Mouse (Mus musculus): ENCODE results near the gene Osbpl6.

The Osbpl6 gene

DNA sequence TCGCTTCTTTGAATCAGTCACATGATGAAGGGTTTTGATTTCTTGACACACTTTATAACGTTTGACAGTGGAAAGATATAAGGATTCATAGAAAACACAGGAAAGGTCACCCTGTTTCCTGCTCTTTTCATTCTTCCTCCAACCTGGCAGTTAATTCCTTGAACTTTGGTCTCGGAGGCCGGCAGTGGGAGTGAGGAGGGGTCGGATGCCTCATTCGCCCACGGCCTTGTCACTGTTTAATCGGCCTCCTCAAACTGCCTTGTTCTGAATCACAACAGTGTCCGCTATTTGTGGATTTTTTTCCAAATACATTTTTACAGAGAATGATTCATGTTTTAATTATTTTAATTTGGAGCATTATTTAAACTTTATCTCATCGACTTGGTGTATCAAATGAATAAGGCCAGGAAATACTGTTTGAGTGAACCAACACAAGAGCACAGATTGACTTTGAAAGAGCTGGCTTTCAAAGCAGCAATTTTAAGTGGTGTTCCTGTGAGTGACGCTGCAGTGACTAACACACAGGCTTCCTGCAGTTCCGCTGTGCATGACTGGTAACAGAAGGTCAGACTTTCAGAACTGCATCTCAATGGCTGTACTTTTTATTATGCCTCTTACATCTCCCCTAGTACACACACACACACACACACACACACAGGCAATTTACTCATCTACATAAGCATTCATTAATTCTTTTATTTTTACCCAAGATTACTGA is 98.0 kb downstream of the Osbpl6 start:
- DNase-seq: no peak

DNA sequence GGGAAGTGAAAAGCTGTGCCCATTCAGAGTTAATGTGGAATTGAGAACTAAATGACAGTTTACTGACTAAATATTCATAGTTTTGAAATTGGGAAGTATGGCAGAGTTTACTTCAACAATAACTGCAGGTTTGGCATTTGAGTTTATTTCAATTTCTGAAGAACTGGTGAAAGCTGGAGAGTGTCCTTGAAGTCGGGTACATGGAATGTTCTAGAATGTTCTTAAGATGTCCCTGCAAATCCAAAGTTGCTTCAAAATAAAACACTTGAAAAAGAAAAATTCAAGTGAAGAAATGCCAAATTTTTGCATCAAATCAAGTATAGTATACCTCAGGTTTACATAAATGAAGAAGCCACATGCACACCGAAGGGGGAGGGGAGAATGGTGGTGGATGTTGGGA is 98.7 kb downstream of the Osbpl6 start:
- no peak for DNase-seq

DNA sequence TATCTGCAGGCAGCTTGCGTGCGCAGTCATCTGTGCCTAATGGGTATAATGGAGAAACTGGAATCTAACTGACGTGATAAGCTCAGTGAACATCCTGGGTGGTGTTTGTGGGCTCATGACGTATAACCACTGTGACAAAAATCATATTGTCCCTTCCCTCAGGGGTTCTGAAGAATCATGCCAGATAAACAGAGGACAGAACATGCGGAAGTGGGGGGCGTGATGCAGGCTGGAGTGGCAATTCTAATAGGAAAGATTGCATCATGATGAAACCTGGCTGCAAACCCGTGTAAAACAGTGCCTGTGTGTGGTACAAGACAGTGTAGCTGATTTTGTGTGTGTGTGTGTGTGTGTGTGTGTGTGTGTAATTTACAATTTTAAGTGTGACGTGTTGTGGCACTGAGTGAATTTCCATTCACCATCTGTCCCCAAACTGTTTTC is 105.0 kb downstream of the Osbpl6 start:
- no peak for DNase-seq

GRCm38 (mm10) chr2:76512133-76512532 is 105.8 kb downstream of the Osbpl6 start:
- no peak for DNase-seq

- DNase-seq: no peak
These were observed 106.6 kb downstream of the Osbpl6 start for GRCm38 (mm10) chr2:76512888-76513287.

- no peak for DNase-seq
These were observed 107.0 kb downstream of the Osbpl6 start for GRCm38 (mm10) chr2:76513296-76513695.

- no peak for DNase-seq
These were observed 111.2 kb downstream of the Osbpl6 start for GRCm38 (mm10) chr2:76517471-76517870.

DNA sequence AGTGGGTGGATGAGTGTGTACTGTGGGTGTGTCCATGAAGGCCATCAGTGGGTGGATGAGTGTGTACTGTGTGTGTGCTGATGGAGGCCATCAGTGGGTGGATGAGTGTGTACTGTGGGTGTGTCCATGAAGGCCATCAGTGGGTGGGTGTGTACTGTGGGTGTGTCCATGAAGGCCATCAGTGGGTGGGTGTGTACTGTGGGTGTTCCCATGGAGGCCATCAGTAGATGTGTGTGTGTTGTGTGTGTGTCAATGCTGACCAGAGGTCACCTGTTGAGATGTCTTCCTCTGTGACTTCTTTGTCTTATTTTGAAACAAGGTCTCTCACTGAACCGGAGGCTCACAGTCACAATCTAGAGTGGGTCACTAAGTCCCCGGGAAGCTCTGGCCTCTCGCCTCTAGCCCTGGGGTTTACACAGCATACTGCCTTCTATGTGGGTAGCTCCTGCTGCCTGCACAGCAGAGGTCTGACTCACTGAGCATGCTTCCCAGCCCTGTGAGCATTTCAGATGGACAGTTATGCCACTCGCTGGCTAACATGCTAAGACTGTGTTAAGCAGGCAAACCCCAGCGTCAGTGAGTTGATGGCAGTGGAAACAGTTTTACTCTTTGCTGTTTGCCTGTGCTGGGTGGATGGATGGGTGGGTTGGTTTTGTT is 112.2 kb downstream of the Osbpl6 start:
- no peak for DNase-seq

- no peak for DNase-seq
These were observed 115.3 kb downstream of the Osbpl6 start for GRCm38 (mm10) chr2:76521585-76521984.

DNA sequence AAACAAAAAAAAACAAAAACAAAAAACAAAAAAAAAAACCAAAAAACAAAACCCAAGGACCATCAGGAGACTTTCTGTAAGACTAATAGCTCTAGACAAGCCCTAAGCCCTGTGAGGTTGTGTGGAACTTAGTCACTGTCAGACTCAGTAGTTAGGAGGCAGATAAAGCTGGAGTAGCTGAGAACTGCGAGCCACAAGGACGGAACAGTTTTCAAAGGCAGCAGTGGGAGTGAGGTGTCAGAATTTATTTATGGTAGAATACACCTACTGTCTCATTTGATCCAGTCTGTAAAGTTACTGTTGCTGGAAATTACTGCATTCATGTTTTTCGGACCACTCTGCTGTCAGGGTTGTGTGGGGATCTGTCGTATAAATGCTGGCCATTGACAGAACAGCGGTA is 118.1 kb downstream of the Osbpl6 start:
- DNase-seq: no peak

- no peak for DNase-seq
These were observed 119.3 kb downstream of the Osbpl6 start for GRCm38 (mm10) chr2:76525645-76526044.

DNA sequence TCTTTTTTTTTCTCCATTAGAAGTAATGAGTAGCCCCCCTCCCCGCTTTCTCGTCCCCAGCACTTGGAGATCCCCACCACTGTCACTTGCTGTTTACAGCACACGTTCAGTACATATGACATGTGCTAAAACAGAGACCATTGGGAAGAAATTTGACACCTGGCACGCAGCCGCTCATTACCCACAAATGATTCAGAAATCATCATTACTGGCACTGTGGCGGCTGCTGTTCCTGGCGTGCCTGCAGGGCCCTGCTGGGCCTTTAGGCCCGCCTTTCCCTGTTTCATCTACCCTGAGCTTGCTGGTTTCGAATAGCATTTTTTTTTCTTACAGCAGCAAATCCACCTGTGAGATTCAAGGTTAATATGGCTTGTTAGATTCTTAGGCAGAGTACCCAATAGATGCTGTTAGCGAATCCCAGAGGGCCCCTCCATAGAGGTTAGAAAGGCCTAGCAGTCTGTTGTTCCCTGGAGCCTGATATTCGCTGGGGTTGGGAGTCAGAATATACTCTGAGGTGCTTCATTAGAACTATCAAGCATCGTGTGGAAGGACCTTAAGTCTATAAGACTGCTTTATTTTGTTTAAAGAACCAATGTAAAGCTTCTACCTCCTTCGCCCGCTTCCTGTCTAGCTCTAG is 126.3 kb downstream of the Osbpl6 start:
- no peak for DNase-seq

- no peak for DNase-seq
These were observed 128.6 kb downstream of the Osbpl6 start for GRCm38 (mm10) chr2:76534932-76535331.

DNA sequence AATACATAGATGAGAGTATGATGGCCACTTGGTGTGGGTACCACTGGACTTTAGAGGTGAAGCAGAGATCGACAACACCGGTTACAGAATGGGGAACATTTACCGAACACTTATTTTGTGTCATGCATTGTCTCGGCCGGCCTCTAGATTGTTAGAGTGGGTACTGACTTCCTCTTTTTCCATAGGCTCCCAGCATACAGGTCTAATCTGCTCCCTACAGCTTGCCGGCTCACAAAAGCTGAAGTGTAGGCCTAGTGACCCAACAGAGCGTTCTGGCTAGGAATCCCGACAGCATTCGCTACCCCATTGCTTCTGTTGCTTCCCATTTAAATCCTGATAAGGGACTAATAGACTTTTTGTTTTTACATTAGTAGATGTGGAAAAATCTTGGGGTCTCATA is 135.6 kb downstream of the Osbpl6 start:
- no peak for DNase-seq

GRCm38 (mm10) chr2:76542921-76543320 is 136.6 kb downstream of the Osbpl6 start:
- no peak for DNase-seq

DNA sequence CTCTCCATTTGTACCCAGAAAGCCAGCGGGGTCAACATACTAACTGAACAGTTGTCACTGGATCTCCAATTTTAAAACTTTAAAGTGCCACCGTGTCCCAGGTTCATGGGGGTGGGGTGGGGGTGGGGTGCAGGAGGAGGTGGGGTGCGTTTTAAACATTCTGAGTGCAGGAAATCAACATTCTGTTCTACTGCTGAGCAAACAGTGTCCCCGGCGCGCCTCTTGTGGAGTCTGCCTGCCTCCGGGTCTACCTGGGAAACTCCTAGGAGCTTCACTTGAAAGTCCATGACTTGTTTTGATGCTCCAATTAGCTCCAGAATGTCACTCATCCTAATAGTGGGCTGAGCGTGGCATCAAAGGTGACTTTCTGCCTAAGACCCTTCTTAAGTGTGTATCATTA is 139.2 kb downstream of the Osbpl6 start:
- no peak for DNase-seq

DNA sequence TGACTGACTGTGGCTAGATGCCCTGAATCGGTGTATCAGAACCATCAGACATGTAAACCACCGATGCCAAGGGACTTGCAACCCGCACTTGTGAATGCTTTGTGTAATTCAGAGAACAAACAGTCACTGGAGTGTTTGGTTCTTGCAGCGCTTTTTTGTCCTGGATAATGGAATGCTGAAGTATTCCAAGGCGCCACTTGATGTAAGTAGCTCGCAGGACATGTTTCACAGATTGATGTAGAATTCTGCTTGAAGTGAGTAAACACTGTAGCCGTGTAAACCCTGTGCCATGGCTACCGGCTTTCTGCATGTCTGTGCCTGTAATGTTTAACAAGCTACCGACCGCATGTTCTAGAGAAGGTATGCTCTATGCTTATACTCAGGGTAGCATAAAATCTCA is 141.9 kb downstream of the Osbpl6 start:
- no peak for DNase-seq

GRCm38 (mm10) chr2:76548836-76549235 is 142.5 kb downstream of the Osbpl6 start:
- no peak for DNase-seq

- DNase-seq: no peak
These were observed 143.0 kb downstream of the Osbpl6 start for GRCm38 (mm10) chr2:76549316-76549715.

- no peak for DNase-seq
These were observed 149.7 kb downstream of the Osbpl6 start for GRCm38 (mm10) chr2:76555852-76556558.

DNA sequence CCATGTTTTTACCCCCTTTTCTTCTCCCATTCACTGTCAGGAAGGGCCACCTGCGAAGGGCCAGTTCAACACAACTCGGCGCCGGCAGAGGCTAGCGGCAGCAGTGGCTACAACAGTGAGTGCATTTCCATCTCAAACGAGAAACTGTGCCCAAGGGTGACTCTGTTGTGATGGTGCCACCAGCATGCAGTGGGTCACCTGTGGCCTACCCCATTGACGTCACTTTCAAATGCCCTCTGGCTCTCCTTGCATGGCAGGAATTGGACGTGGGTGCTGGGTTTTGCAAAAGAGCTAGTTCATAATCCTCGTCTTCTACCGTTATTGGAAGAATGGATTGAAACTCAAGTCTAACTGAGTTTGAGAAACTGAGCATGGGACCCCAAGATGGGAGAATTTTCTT is 153.8 kb downstream of the Osbpl6 start:
- no peak for DNase-seq

DNA sequence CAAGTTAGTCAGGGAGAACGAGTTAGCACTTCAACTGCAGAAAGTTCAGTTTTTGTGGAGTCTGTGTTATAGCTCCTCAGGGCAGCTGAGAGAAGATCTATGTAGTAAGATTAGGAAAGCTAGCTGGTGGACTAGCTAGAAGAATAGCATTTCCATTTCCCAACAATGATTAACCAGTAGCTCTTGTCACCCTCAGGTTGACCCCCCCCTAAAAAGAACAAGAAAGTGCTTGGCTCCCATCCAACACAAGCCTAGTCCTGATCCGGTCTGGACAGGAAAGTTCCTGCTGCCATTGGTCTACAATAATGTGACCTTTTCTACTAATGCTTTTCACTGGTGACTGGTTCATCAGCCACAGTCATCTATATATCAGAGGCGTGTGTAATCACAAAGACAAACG is 157.6 kb downstream of the Osbpl6 start:
- no peak for DNase-seq

DNA sequence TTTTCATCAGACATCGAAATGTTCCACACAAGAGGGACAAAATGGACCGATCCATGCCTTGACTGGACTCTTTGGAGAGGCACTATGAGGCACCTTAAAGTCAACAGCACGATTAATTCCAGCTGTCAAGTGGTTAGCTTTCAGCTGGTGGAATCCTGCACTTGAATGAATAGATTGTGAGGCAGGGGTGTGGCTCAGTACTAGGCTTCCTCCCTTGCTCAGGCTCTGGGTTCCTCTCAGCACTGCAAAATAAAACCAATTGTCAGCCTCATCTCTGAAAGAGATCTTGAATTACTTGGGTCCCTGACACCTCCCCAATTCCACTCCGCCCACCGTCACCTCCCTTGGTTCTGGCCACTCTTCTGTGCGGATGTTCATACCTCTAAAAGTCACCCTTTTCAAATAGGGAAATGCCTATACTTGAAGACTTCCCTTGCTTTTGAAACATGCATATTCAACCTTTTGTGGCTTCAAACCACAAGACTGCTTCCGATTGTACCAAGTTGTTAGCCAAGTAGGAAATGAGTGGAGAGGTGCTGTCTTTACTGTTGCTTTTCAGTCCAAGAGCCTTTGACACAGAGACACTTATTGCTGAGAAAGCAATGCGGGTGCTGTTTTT is 160.7 kb downstream of the Osbpl6 start:
- DNase-seq: no peak
